Mouse (Mus musculus) forebrain, embryonic 15.5 days (tissue): ENCODE results near the gene Scarf2. TPM values are rescaled to one million over a fixed set of nuclear protein-coding genes. Genes with fewer than 3 reads are reported as not detected.

Source experiments
- ATAC-seq: fragments of 200-750 bp; cut with Nextera tagmentation; replicated peaks from 2 replicates; pipeline ENCODE4 v1.8.0; 2017; ENCODE audit warnings: mild to moderate bottlenecking, moderate TSS enrichment, moderate library complexity
- H3K27ac ChIP-seq: fragments of 300-500 bp; sonication (generic); replicated peaks from 2 replicates; pipeline ENCODE4 v1.5.1; 2015; ENCODE audit warnings: mild to moderate bottlenecking, inconsistent platforms
- H3K27me3 ChIP-seq: fragments of 300-500 bp; sonication (generic); 2 replicates; pipeline ENCODE4 v1.6.1; 2015; ENCODE audit warnings: inconsistent platforms
- H3K36me3 ChIP-seq: fragments of 300-500 bp; sonication (generic); 2 replicates; pipeline ENCODE4 v1.6.1; 2015; ENCODE audit warnings: mild to moderate bottlenecking, inconsistent platforms
- H3K4me1 ChIP-seq: fragments of 300-500 bp; sonication (generic); 2 replicates; pipeline ENCODE4 v1.6.1; 2015; ENCODE audit warnings: inconsistent platforms
- H3K4me2 ChIP-seq: fragments of 300-500 bp; sonication (generic); replicated peaks from 2 replicates; pipeline ENCODE4 v1.6.1; 2015; ENCODE audit warnings: mild to moderate bottlenecking, inconsistent platforms
- H3K4me3 ChIP-seq: fragments of 300-500 bp; sonication (generic); 2 replicates; pipeline ENCODE4 v1.5.1; 2015; ENCODE audit warnings: mild to moderate bottlenecking, inconsistent platforms
- H3K9ac ChIP-seq: fragments of 300-500 bp; sonication (generic); replicated peaks from 2 replicates; pipeline ENCODE4 v1.6.1; 2015; ENCODE audit warnings: mild to moderate bottlenecking, inconsistent platforms
- H3K9me3 ChIP-seq: fragments of 300-500 bp; sonication (generic); 2 replicates; pipeline ENCODE4 v1.6.1; 2016; ENCODE audit warnings: inconsistent platforms
- WGBS: fragments of 180-500 bp; shearing (Covaris S2); methylation state at CpG from one replicate; pipeline ENCODE4 v1.1.7; 2015; ENCODE audit warnings: mixed read lengths; 5-methylcytosine and 5-hydroxymethylcytosine counted together
- polyA plus RNA-seq: library from polyadenylated mRNA; unstranded; fragments of >200 nt; fragmentation: Nextera tagmentation; extraction: Ambion mirVana; gene quantifications from 2 replicates; pipeline ENCODE4 v1.2.1, GENCODE M21; 2015

Gene Scarf2
- polyA plus RNA-seq, 1 experiment from 2014 or later: 1.3 TPM

GRCm38 (mm10) chr16:17771117-17771865 lies 25.8 kb upstream of the Scarf2 start:
- no peak overlapping the region for H3K27ac ChIP-seq
- no peak overlapping the region for H3K9ac ChIP-seq
- H3K9me3 ChIP-seq: no peaks in the 10 kb centered on the region
- H3K27me3 ChIP-seq: no peaks in the 10 kb centered on the region
- no peaks in the 10 kb centered on the region for H3K4me1 ChIP-seq
- 81% methylated on average over 4 of the region's 4 CpGs for WGBS
- H3K4me3 ChIP-seq: no peak overlapping the region
- no peak overlapping the region for H3K4me2 ChIP-seq
- no peak for ATAC-seq
- H3K36me3 ChIP-seq: peaks cover 48% of the 10 kb centered on the region

DNA sequence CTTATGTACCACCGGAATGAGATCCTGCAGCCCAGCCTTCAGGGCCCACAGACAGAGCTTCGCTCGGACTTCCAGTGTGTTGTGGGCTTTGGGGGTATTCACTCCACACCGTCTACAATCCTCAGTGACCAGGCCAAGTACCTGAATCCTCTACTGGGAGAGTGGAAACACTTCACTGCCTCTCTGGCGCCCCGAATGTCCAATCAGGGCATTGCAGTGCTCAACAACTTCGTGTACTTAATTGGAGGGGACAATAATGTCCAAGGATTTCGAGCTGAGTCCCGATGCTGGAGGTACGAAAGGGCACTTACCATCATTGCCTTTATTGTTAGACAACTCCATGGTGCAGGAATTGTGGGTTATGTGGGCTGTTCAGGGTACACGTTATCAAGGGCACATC lies 20.3 kb upstream of the Scarf2 start:
- ATAC-seq: no peak
- no peak overlapping the region for H3K27ac ChIP-seq
- H3K4me2 ChIP-seq: no peak overlapping the region
- no peak overlapping the region for H3K9ac ChIP-seq
- peaks cover 50% of the 10 kb centered on the region for H3K36me3 ChIP-seq
- no peaks in the 10 kb centered on the region for H3K4me1 ChIP-seq
- H3K9me3 ChIP-seq: no peaks in the 10 kb centered on the region
- H3K27me3 ChIP-seq: no peaks in the 10 kb centered on the region
- no peak overlapping the region for H3K4me3 ChIP-seq
- WGBS: 64% methylated on average over 11 of the region's 11 CpGs

GRCm38 (mm10) chr16:17778223-17778622 lies 18.9 kb upstream of the Scarf2 start:
- no peaks in the 10 kb centered on the region for H3K4me1 ChIP-seq
- H3K36me3 ChIP-seq: peaks cover 45% of the 10 kb centered on the region
- ATAC-seq: no peak
- no peak overlapping the region for H3K4me2 ChIP-seq
- H3K9ac ChIP-seq: no peak overlapping the region
- H3K9me3 ChIP-seq: no peaks in the 10 kb centered on the region
- H3K27me3 ChIP-seq: no peaks in the 10 kb centered on the region
- H3K27ac ChIP-seq: no peak overlapping the region
- 89% methylated on average over 4 of the region's 4 CpGs for WGBS
- no peak overlapping the region for H3K4me3 ChIP-seq

DNA sequence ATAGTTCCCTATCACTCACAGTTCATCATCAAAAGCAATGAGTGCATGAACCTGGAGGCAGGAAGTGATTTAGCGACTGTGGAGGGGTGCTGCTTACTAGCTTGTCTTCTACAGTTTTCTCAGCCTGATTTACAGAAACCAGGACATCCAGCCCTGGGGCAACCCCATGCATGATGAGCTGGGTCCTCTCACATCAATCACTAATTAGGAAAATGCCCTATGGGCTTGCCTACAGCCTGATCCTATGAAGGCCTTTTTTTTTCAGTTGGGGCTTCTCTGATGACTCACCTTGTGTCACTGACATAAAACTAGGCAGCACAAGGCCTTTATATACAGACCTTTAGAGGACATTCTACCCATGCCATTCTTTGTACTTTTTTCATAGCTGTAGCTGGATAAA lies 17.4 kb upstream of the Scarf2 start:
- peaks cover 49% of the 10 kb centered on the region for H3K36me3 ChIP-seq
- no peak overlapping the region for H3K27ac ChIP-seq
- no peaks in the 10 kb centered on the region for H3K27me3 ChIP-seq
- H3K9me3 ChIP-seq: no peaks in the 10 kb centered on the region
- no peak overlapping the region for H3K9ac ChIP-seq
- H3K4me2 ChIP-seq: no peak overlapping the region
- H3K4me3 ChIP-seq: no peak overlapping the region
- H3K4me1 ChIP-seq: no peaks in the 10 kb centered on the region
- WGBS: 95% methylated on average over 1 of the region's 1 CpGs
- no peak for ATAC-seq

- Histone ChIP-seq H3K4me3 (no peak overlapping the region), H3K9ac (no peak overlapping the region), H3K4me1 (no peaks in the 10 kb centered on the region), H3K9me3 (no peaks in the 10 kb centered on the region), H3K4me2 (no peak overlapping the region), H3K36me3 (peaks cover 67% of the 10 kb centered on the region), H3K27ac (no peak overlapping the region), H3K27me3 (no peaks in the 10 kb centered on the region)
- no peak for ATAC-seq
- 57% methylated on average over 3 of the region's 3 CpGs for WGBS
Measured at GRCm38 (mm10) chr16:17785337-17785736, 11.7 kb upstream of the Scarf2 start.

DNA sequence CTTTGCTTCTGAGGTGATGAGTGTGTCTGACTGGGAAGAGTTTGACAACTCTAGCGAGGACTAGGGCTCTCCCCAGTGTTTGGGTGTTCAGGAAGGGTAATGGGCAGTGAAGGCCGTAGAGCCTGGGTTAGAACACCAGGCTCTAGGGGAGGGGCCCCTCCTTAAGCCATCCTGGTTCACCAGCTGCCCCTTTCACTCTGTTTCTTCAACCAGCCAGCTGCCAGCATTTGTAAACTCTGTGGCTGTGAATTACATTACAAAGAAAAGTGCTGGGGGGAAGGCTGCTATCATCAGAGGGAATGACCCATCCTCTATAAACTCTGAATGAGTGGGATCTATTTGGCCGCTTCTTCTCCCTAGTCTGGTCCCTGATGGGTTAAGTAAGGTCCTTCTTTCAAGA lies 4.4 kb upstream of the Scarf2 start:
- WGBS: 78% methylated on average over 3 of the region's 3 CpGs
- Histone ChIP-seq H3K27me3 (peaks cover 24% of the 10 kb centered on the region), H3K27ac (no peak overlapping the region), H3K9ac (no peak overlapping the region), H3K36me3 (peaks cover 43% of the 10 kb centered on the region), H3K9me3 (no peaks in the 10 kb centered on the region), H3K4me3 (no peak overlapping the region), H3K4me1 (peaks cover 11% of the 10 kb centered on the region), H3K4me2 (no peak overlapping the region)
- ATAC-seq: no peak

DNA sequence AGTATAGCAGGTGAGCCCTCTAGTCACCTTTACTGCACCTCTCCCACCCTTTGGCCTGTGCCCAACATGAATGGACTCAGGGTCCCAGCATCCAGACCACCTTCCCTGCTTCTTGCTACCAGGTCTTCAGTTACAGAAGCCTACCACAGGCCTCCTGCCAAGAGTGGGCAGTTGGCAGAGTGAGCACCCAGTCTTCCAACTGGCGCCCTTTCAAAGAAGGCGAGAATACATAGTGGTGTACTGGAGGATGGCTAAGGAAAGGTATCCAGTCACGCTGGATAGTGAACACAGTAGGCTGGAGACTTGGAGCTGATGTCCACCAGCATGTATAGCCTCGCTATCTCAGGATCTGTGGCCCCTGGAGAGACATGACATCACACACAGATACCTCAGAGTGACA lies 3.0 kb upstream of the Scarf2 start:
- no peak for ATAC-seq
- H3K9me3 ChIP-seq: no peaks in the 10 kb centered on the region
- H3K4me2 ChIP-seq: no peak overlapping the region
- no peak overlapping the region for H3K9ac ChIP-seq
- H3K36me3 ChIP-seq: peaks cover 32% of the 10 kb centered on the region
- H3K27me3 ChIP-seq: peaks cover 37% of the 10 kb centered on the region
- H3K27ac ChIP-seq: no peak overlapping the region
- H3K4me1 ChIP-seq: peaks cover 21% of the 10 kb centered on the region
- 76% methylated on average over 4 of the region's 4 CpGs for WGBS
- no peak overlapping the region for H3K4me3 ChIP-seq

GRCm38 (mm10) chr16:17795643-17796042 lies 1.4 kb upstream of the Scarf2 start:
- H3K9ac ChIP-seq: no peak overlapping the region
- H3K27me3 ChIP-seq: peaks cover 50% of the 10 kb centered on the region
- H3K9me3 ChIP-seq: no peaks in the 10 kb centered on the region
- no peak overlapping the region for H3K4me2 ChIP-seq
- 65% methylated on average over 5 of the region's 5 CpGs for WGBS
- peaks cover 18% of the 10 kb centered on the region for H3K36me3 ChIP-seq
- H3K4me3 ChIP-seq: no peak overlapping the region
- peaks cover 21% of the 10 kb centered on the region for H3K4me1 ChIP-seq
- no peak for ATAC-seq
- no peak overlapping the region for H3K27ac ChIP-seq

GRCm38 (mm10) chr16:17796519-17796918 lies 563 bp upstream of the Scarf2 start:
- Histone ChIP-seq H3K27ac (no peak overlapping the region), H3K4me3 (peak overlapping the region; percentile 46)

GRCm38 (mm10) chr16:17797812-17798311 lies 780 bp downstream of the Scarf2 start:
- Histone ChIP-seq H3K9me3 (no peaks in the 10 kb centered on the region), H3K27ac (no peak overlapping the region), H3K4me1 (peaks cover 29% of the 10 kb centered on the region), H3K9ac (peak overlapping the region; percentile 51; the same call in 1 of the 2 replicates), H3K36me3 (peaks cover 1% of the 10 kb centered on the region; the same call in 1 of the 2 replicates), H3K4me3 (peak overlapping the region; percentile 46), H3K27me3 (peaks cover 73% of the 10 kb centered on the region), H3K4me2 (peak overlapping the region; percentile 80)
- WGBS: 5% methylated on average over 29 of the region's 29 CpGs
- ATAC-seq: peak; percentile 5; the same call in 1 of the 2 replicates

More at GRCm38 (mm10) chr16:17796519-17796918, 563 bp upstream of the Scarf2 start:
- Histone ChIP-seq H3K27me3 (peaks cover 59% of the 10 kb centered on the region), H3K4me2 (peak overlapping the region; percentile 80), H3K36me3 (peaks cover 10% of the 10 kb centered on the region), H3K9ac (peak overlapping the region; percentile 51), H3K9me3 (no peaks in the 10 kb centered on the region), H3K4me1 (peaks cover 21% of the 10 kb centered on the region)
- no peak for ATAC-seq

GRCm38 (mm10) chr16:17798321-17799180 lies 1.5 kb downstream of the Scarf2 start:
- 0 out of 2 replicates have a peak overlapping the region, but pooled peaks have one; percentile 20 for H3K9ac ChIP-seq
- H3K4me2 ChIP-seq: peak overlapping the region; percentile 80
- no peak overlapping the region for H3K27ac ChIP-seq
- H3K27me3 ChIP-seq: peaks cover 79% of the 10 kb centered on the region
- H3K36me3 ChIP-seq: no peaks in the 10 kb centered on the region
- 3% methylated on average over 24 of the region's 45 CpGs for WGBS
- H3K9me3 ChIP-seq: no peaks in the 10 kb centered on the region
- no peak for ATAC-seq
- peaks cover 36% of the 10 kb centered on the region for H3K4me1 ChIP-seq
- peak overlapping the region; percentile 46 for H3K4me3 ChIP-seq

DNA sequence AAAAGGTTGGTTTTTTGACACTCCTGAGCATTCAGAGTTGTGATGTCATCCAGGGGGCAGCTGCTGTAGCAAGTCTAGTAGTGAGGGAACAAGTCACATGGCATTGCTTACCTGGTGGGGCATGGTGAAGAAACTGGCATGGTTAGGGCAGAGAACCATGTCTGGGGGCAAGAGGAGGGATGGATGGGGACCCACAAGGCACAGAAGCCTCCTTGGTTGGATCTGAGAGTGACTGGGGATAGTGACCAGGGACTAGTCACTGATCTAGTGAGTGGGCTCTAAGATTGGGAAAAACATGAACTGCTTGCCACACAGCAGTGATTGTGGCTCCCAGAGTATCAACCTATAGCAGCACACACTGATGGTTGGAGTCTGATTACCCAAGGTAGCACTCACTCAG lies 2.5 kb downstream of the Scarf2 start:
- H3K4me1 ChIP-seq: peaks cover 47% of the 10 kb centered on the region
- no peaks in the 10 kb centered on the region for H3K9me3 ChIP-seq
- H3K36me3 ChIP-seq: no peaks in the 10 kb centered on the region
- no peak overlapping the region for H3K27ac ChIP-seq
- no peak overlapping the region for H3K9ac ChIP-seq
- peaks cover 90% of the 10 kb centered on the region for H3K27me3 ChIP-seq
- H3K4me2 ChIP-seq: no peak overlapping the region
- no peak for ATAC-seq
- H3K4me3 ChIP-seq: no peak overlapping the region
